Mouse (Mus musculus) forebrain, embryonic 14.5 days (tissue): ENCODE results near the gene Olfr194. TPM values are rescaled to one million over a fixed set of nuclear protein-coding genes. Genes with fewer than 3 reads are reported as not detected.
"Not testable (repeated sequence)": the region's sequence is repeated elsewhere in the genome, so short reads cannot be mapped to it uniquely, and the experiment has no call there.

Experiments used
- ATAC-seq: fragments of 200-750 bp; cut with Nextera tagmentation; 2 replicates; pipeline ENCODE4 v1.8.0; 2017; ENCODE audit warnings: mild to moderate bottlenecking, moderate library complexity
- DNase-seq: peaks from one replicate; pipeline ENCODE4 v3.0.0-alpha.2; 2015; ENCODE audit warnings: low spot score
- H3K27ac ChIP-seq: fragments of 300-500 bp; sonication (generic); 2 replicates; pipeline ENCODE4 v1.5.1; 2014; ENCODE audit warnings: low read depth, mild to moderate bottlenecking, control low read depth, low read length, moderate library complexity
- H3K27me3 ChIP-seq: fragments of 300-500 bp; sonication (generic); replicated peaks from 2 replicates; pipeline ENCODE4 v1.6.1; 2014; ENCODE audit warnings: low read length, control low read depth, mixed read lengths; ENCODE audit not compliant: control insufficient read depth, insufficient read depth
- H3K36me3 ChIP-seq: fragments of 300-500 bp; sonication (generic); 2 replicates; pipeline ENCODE4 v1.6.1; 2014; ENCODE audit warnings: low read length, control low read depth; ENCODE audit not compliant: control insufficient read depth, insufficient read depth
- H3K4me1 ChIP-seq: fragments of 300-500 bp; sonication (generic); 2 replicates; pipeline ENCODE4 v1.6.1; 2014; ENCODE audit warnings: antibody characterized with exemption, low read length, control low read depth; ENCODE audit not compliant: control insufficient read depth, insufficient read depth
- H3K4me2 ChIP-seq: fragments of 300-500 bp; sonication (generic); 2 replicates; pipeline ENCODE4 v1.6.1; 2014; ENCODE audit warnings: mild to moderate bottlenecking, control low read depth, low read length
- H3K4me3 ChIP-seq: fragments of 300-500 bp; sonication (generic); 2 replicates; pipeline ENCODE4 v1.5.1; 2014; ENCODE audit warnings: low read depth, low read length, control low read depth
- H3K9ac ChIP-seq: fragments of 300-500 bp; sonication (generic); 2 replicates; pipeline ENCODE4 v1.6.1; 2014; ENCODE audit warnings: mild to moderate bottlenecking, low read length, control low read depth, moderate library complexity
- H3K9me3 ChIP-seq: fragments of 300-500 bp; sonication (generic); replicated peaks from 2 replicates; pipeline ENCODE4 v1.6.1; 2016; ENCODE audit warnings: low read length, control low read depth, mixed read lengths; ENCODE audit not compliant: control insufficient read depth
- WGBS: fragments of 180-500 bp; shearing (Covaris S2); extraction: QIAGEN DNeasy Blood & Tissue Kit; methylation state at CpG from one replicate; pipeline ENCODE4 v1.1.7; 2014; 5-methylcytosine and 5-hydroxymethylcytosine counted together
- polyA plus RNA-seq: library from polyadenylated mRNA; unstranded; fragments of >200 nt; fragmentation: Nextera tagmentation; extraction: Ambion mirVana; gene quantifications from 2 replicates; pipeline ENCODE4 v1.2.1, GENCODE M21; 2014

Gene Olfr194
- not detected in 2 replicates for polyA plus RNA-seq

DNA sequence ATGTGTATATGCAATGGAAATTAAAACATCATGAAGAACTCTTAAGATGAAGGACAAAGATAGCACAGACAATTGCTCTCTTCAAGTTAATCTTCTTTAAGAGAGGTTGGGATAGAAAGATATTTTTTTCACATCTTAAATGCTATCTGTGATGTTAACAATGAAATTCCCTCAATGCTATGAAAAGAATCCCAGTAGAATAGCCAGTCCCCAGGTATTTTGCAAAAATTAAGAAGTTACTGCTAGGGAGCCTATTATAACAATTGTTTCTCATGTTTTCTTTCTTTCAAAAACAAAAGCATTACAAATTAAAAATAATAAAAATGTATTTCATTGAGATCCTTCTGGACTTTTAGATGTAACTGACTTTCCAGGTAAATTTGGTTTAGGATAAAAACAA, at the start of gene Olfr194:
Gene Olfr194 (minus strand): TSS at position 101 of the 400 bp plus-strand sequence.
- H3K9ac ChIP-seq, result no peak within 1 kb of the TSS
- H3K4me3 ChIP-seq, result no peak within 1 kb of the TSS
- ATAC-seq (no peak), DNase-seq (no peak)
- H3K4me1 ChIP-seq, result no peaks in the 10 kb centered on the region
- H3K27ac ChIP-seq, result no peak within 1 kb of the TSS
- H3K27me3 ChIP-seq, result no peaks in the 10 kb centered on the region
- no peaks in the 10 kb centered on the region for H3K9me3 ChIP-seq
- H3K4me2 ChIP-seq, result no peak within 1 kb of the TSS
- H3K36me3 ChIP-seq, result no peaks in the 10 kb centered on the region

DNA sequence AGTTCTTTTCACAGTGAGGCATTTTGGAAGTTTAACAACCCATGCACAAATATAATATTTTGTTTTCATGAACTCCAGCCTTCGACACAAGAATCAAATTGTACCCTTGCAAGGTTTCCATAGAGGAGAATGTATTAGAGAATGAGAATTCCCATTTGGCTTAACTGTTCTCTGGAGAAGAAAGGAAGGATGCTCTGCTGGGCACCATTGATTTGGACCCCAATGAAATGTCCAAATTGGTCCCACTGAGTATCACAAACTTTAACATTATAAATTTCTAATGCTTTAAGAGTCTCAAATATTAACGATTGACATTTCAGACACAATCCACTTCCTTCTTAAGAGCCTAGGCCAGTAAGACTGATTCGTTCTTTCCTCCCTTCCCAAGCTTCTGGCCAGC, 49.5 kb upstream of the Olfr194 start, which contains the start of gene Olfr196:
Gene Olfr196 (minus strand): TSS at position 101 of the 400 bp plus-strand sequence.
- 65% methylated on average over 3 of the region's 3 CpGs for WGBS

DNA sequence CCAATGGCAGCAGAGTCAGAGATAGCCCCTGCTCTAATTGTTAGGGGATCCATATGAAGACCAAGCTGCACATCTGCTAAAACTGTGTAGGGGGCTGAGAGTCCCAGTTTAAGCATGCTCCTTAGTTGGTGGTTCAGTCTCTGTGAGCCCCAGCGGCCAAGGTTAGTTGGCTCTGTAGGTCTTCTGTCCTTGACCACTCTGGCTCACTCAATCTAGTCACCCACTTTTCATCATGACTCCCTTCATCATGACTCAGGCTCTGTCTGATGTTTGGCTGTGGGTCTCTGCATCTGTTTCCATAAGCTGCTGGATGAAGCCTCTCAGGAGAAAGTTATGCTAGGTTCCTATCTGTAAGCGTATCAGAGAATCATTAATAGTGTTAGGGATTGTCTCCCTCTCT, 31.1 kb upstream of the Olfr194 start:
- H3K36me3 ChIP-seq, result no peaks in the 10 kb centered on the region
- WGBS, result 92% methylated on average over 2 of the region's 2 CpGs
- no peaks in the 10 kb centered on the region for H3K9me3 ChIP-seq
- no peak for DNase-seq
- H3K4me1 ChIP-seq, result no peaks in the 10 kb centered on the region
- no peak overlapping the region for H3K4me3 ChIP-seq
- no peak for ATAC-seq
- no peak overlapping the region for H3K9ac ChIP-seq
- H3K27ac ChIP-seq, result no peak overlapping the region
- H3K4me2 ChIP-seq, result no peak overlapping the region
- no peaks in the 10 kb centered on the region for H3K27me3 ChIP-seq

More for the DNA sequence above, 49.5 kb upstream of the Olfr194 start, which contains the start of gene Olfr196:
- Histone ChIP-seq H3K27ac (no peak within 1 kb of the TSS), H3K4me3 (no peak within 1 kb of the TSS), H3K36me3 (no peaks in the 10 kb centered on the region), H3K9me3 (no peaks in the 10 kb centered on the region), H3K4me2 (no peak within 1 kb of the TSS), H3K4me1 (no peaks in the 10 kb centered on the region), H3K27me3 (no peaks in the 10 kb centered on the region), H3K9ac (no peak within 1 kb of the TSS)
- ATAC-seq (no peak), DNase-seq (no peak)

DNA sequence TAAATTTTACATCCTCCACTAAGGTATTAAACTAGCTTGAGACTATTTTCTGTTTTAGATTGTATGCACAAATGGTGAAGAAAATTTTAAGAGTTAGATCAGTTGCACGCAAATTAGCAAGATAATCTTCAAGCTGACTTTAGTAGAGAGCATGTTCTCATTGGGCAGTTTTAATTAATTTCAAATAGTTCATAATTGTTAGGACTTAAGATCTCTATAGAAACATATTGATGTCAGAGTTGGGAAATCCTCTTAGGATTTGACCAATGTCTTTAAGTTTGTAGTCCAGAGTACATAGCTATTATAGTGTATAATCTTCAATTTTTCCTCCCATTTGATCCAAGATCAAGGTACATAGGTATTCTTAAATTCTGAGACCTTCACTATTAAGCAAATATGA, 25.9 kb upstream of the Olfr194 start, which contains the start of gene Olfr195:
Gene Olfr195 (plus strand): TSS at position 301 of the 400 bp plus-strand sequence.
- no peak within 1 kb of the TSS for H3K4me3 ChIP-seq
- no peaks in the 10 kb centered on the region for H3K4me1 ChIP-seq
- no peak for DNase-seq
- H3K4me2 ChIP-seq, result no peak within 1 kb of the TSS
- H3K27ac ChIP-seq, result no peak within 1 kb of the TSS
- H3K36me3 ChIP-seq, result no peaks in the 10 kb centered on the region
- ATAC-seq, result no peak
- H3K9ac ChIP-seq, result no peak within 1 kb of the TSS
- H3K27me3 ChIP-seq, result no peaks in the 10 kb centered on the region
- no peaks in the 10 kb centered on the region for H3K9me3 ChIP-seq
- 89% methylated on average over 1 of the region's 1 CpGs for WGBS

DNA sequence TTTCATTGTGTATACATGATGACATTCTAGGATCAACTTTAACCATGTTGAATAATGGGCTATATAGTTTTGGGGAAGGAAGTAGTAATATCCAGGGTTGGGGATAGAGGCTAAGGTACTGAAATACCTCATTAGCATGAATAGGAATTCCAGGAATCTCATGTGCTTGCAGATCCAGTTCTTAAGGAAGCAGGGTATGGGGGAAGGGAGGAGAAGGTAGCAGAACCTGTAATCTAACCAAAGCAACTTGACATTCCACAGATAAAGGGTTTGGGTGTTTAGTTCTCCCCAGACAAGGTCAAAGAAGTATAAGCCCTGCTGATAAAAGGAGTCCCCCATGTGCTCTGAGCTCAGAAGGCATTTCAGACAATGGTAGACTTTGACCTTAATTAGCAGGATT, 20.2 kb upstream of the Olfr194 start:
- H3K9ac ChIP-seq, result no peak overlapping the region
- H3K36me3 ChIP-seq, result no peaks in the 10 kb centered on the region
- ATAC-seq (no peak), DNase-seq (no peak)
- H3K27me3 ChIP-seq, result no peaks in the 10 kb centered on the region
- H3K4me3 ChIP-seq, result no peak overlapping the region
- no peak overlapping the region for H3K4me2 ChIP-seq
- H3K27ac ChIP-seq, result no peak overlapping the region
- H3K9me3 ChIP-seq, result no peaks in the 10 kb centered on the region
- no peaks in the 10 kb centered on the region for H3K4me1 ChIP-seq

DNA sequence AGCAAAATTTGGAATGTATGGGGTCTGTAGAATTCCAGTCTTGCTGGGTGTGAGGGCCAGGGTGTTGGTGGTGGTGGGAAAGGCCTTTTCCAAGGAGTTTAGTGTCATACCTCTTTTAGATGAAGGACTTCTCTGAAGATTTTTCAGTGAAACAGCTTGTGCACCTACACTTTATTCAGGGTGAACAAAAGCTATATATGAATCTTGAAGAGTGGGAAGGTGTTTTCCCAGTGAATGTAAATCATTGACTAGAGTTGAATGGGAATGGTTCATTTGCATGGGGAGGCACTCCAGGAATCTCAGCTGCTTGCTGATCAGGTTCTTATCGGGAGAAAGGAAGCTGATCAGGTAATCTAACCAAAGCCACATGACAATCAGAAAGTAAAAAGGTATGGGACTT, 9.9 kb upstream of the Olfr194 start:
- Histone ChIP-seq H3K27ac (no peak overlapping the region), H3K4me2 (no peak overlapping the region), H3K9ac (no peak overlapping the region), H3K4me3 (no peak overlapping the region), H3K27me3 (no peaks in the 10 kb centered on the region), H3K9me3 (no peaks in the 10 kb centered on the region), H3K36me3 (no peaks in the 10 kb centered on the region), H3K4me1 (no peaks in the 10 kb centered on the region)
- ATAC-seq (no peak), DNase-seq (no peak)
- 88% methylated on average over 1 of the region's 1 CpGs for WGBS

DNA sequence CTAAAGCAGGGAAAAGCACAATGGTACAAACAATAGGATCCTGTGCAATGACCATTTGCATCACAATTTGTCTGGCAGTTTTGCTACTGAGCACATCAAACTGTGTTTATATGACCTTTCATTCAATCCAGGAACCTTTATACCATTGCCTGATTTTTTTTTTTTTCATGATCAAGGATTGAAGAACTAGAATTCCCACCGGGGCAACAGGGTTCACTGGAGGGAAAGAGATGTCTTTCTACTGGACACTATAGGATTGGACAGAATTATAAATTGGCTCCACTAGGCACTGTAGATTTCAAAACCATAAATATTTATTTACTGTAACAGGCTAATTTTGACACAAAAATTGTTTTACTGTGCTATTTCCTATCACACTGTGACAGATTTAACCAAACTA, 9.1 kb downstream of the Olfr194 start, which contains the start of gene Olfr193:
Gene Olfr193 (minus strand): TSS at position 101 of the 400 bp plus-strand sequence.
- H3K4me1 ChIP-seq, result no peaks in the 10 kb centered on the region
- H3K36me3 ChIP-seq, result no peaks in the 10 kb centered on the region
- no peaks in the 10 kb centered on the region for H3K9me3 ChIP-seq
- DNase-seq (no peak), ATAC-seq (no peak)
- H3K9ac ChIP-seq, result no peak within 1 kb of the TSS
- 78% methylated on average over 1 of the region's 1 CpGs for WGBS
- no peak within 1 kb of the TSS for H3K4me3 ChIP-seq
- no peaks in the 10 kb centered on the region for H3K27me3 ChIP-seq
- no peak within 1 kb of the TSS for H3K27ac ChIP-seq
- H3K4me2 ChIP-seq, result no peak within 1 kb of the TSS

DNA sequence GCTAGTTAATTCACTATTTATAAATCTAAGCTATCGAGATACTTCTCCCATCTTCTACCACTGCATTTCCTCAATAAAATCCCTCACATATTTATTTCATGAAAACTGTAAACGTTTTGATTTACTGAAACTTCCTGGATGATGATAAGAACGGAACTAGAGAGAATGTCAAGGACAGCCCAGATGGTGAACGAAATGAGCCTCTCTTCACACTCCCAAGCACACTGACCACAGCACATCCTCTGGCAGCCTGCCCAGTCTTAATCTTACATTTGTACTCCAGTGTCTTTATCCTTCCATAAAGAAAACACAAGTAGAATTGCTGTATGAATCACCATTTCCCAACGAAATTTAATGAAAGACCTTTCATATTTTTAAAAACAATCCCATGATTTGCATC, 12.3 kb downstream of the Olfr194 start:
- H3K4me3 ChIP-seq, H3K9ac ChIP-seq, H3K27me3 ChIP-seq, H3K27ac ChIP-seq, ATAC-seq, H3K4me2 ChIP-seq, H3K36me3 ChIP-seq, H3K9me3 ChIP-seq, H3K4me1 ChIP-seq, DNase-seq: not testable (repeated sequence)
- 68% methylated on average over 5 of the region's 5 CpGs for WGBS

DNA sequence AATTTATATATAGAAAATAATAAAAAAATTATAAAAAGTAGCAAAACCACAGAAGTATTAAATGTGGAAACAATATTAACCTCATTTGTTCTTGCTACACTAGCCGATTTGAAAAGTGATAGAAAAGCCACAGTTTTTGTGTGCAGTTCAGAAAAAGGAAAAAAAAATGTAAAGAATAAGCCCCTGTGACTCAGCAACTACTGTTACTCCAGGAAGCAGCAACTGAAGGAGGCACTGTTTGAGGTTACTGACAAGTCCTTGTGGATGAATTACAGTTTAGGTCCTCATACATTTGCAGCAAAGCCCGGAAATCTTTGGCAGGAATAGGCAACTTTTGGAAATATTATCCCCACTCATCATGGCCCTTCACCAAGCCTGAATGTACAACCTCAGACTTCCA, 15.6 kb downstream of the Olfr194 start:
- Histone ChIP-seq H3K9ac (no peak overlapping the region), H3K27me3 (no peaks in the 10 kb centered on the region), H3K4me3 (no peak overlapping the region), H3K4me2 (no peak overlapping the region), H3K27ac (no peak overlapping the region), H3K36me3 (no peaks in the 10 kb centered on the region), H3K9me3 (no peaks in the 10 kb centered on the region), H3K4me1 (no peaks in the 10 kb centered on the region)
- DNase-seq (no peak), ATAC-seq (no peak)
- 84% methylated on average over 2 of the region's 2 CpGs for WGBS
